Mouse (Mus musculus): ENCODE data around the gene Mettl14. TPM values are rescaled to one million over a fixed set of nuclear protein-coding genes. Genes with fewer than 3 reads are reported as not detected.

The Mettl14 gene
- polyA plus RNA-seq, 2 experiments = 15.8 to 16.7 TPM

DNA sequence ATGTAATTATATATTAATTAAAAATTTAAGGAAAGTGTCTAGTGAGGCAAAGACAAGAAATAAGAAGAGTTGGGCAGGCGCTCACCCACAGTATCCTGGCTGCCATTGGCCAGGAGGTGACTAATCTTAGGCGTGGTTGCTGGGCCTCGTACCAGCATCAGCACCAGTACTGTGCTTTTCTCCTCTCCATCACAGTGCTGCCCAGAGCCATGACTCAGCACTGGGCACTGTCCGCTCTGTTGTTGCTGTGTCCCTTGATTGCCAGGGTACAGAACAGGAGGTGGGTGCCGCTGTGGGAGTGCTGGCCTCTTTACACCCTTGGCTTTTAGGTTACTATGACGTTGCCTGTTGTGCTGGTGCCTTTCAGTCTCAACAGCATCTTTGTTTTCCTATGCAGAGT is 64.3 kb downstream of the Mettl14 start:
- no peak overlapping the region for H3K4me3 ChIP-seq (replicated peaks; ENCODE audit: low read length)
- peaks cover 18% of the 10 kb centered on the region; the same call in 1 of the 2 replicates for H3K36me3 ChIP-seq (ENCODE audit: control insufficient read depth, insufficient read depth, low read length)
- no peak for DNase-seq (ENCODE audit: low spot score)
- H3K4me2 ChIP-seq (replicated peaks; ENCODE audit: low read depth, low read length, severe bottlenecking) = no peak overlapping the region
- H3K4me1 ChIP-seq (ENCODE audit: control insufficient read depth, insufficient read depth, low read length) = no peaks in the 10 kb centered on the region
- no peak for TF ChIP-seq POLR2A (IDR thresholded peaks at IDR 0.05; ENCODE audit: borderline replicate concordance, extremely low read depth, insufficient read depth, insufficient read length)
- no peaks in the 10 kb centered on the region for H3K9me3 ChIP-seq (ENCODE audit: control insufficient read depth, low read length)
- 87% methylated on average over 6 of the region's 6 CpGs for WGBS
- no peak overlapping the region for H3K9ac ChIP-seq (ENCODE audit: low read depth, low read length, severe bottlenecking)
- no peaks in the 10 kb centered on the region for H3K27me3 ChIP-seq (ENCODE audit: control insufficient read depth, insufficient read depth, low read length)
- ATAC-seq (ENCODE audit: low FRiP score, low read depth) = no peak
- H3K27ac ChIP-seq (replicated peaks; ENCODE audit: low read depth, low read length) = no peak overlapping the region

DNA sequence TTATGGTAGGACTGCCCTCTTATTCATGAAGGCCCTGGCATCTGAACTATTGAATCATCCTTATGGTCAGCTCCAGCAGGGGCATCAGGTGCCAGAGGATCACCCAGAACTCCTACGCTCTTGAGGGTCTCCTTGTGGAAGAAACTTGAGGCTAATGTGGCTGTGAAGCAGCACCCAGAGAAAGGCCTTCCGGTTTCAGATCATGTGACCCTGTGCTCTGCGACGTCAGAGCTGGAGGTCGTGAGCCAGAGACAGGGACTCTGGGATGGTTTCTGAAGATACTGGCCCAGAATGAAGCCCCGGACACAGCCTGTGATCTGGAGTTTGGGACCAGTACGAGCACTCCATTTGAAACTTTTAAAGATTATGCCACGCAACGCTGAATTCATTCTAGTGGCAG is 65.6 kb downstream of the Mettl14 start:
- Histone ChIP-seq H3K27me3 (ENCODE audit: control insufficient read depth, insufficient read depth, low read length) (no peaks in the 10 kb centered on the region), H3K27ac (replicated peaks; ENCODE audit: low read depth, low read length) (no peak overlapping the region), H3K36me3 (ENCODE audit: control insufficient read depth, insufficient read depth, low read length) (peaks cover 21% of the 10 kb centered on the region; the same call in 1 of the 2 replicates), H3K4me1 (ENCODE audit: control insufficient read depth, insufficient read depth, low read length) (no peaks in the 10 kb centered on the region), H3K9ac (ENCODE audit: low read depth, low read length, severe bottlenecking) (no peak overlapping the region), H3K4me2 (replicated peaks; ENCODE audit: low read depth, low read length, severe bottlenecking) (no peak overlapping the region), H3K9me3 (ENCODE audit: control insufficient read depth, low read length) (no peaks in the 10 kb centered on the region), H3K4me3 (replicated peaks; ENCODE audit: low read length) (no peak overlapping the region)
- no peak for ATAC-seq (ENCODE audit: low FRiP score, low read depth)
- no peak for TF ChIP-seq POLR2A (IDR thresholded peaks at IDR 0.05; ENCODE audit: borderline replicate concordance, extremely low read depth, insufficient read depth, insufficient read length)
- WGBS = 78% methylated on average over 9 of the region's 9 CpGs
- no peak for DNase-seq (ENCODE audit: low spot score)

Other genes starting within 250 kb of the Mettl14 start
- gene Synpo2, start 150.0 kb downstream of the Mettl14 start, polyA plus RNA-seq (2012; rRNA removed) = 4.2 and 5.4 TPM in 2 replicates
- 6.3 and 6.8 TPM in 2 replicates for gene Synpo2, start 150.0 kb downstream of the Mettl14 start, polyA plus RNA-seq (2014; fragmentation: Nextera tagmentation; extraction: Ambion mirVana)
- 97.5 and 175 TPM in 2 replicates for gene Sec24d, start 118.7 kb downstream of the Mettl14 start, polyA plus RNA-seq (2012; rRNA removed)
- 110 TPM in 2 replicates for gene Sec24d, start 118.7 kb downstream of the Mettl14 start, polyA plus RNA-seq (2014; fragmentation: Nextera tagmentation; extraction: Ambion mirVana)
- 16.6 and 17.6 TPM in 2 replicates for gene Prss12, start 60.8 kb upstream of the Mettl14 start, polyA plus RNA-seq (2012; rRNA removed)
- 20.1 and 24.9 TPM in 2 replicates for gene Prss12, start 60.8 kb upstream of the Mettl14 start, polyA plus RNA-seq (2014; fragmentation: Nextera tagmentation; extraction: Ambion mirVana)

All from limb, embryonic 14.5 days (tissue).